Mouse (Mus musculus) midbrain, postnatal 0 days (tissue): ENCODE measurements at regions not wholly inside any gene's neighbourhood (a gene's known extent, or its start where the extent isn't known, plus 50 kb on each side); places are given as distances from the start of the nearest gene placed in this dataset.
A peak's percentile ranks its signal among the peaks of the same experiment; 100 is the strongest.

Experiments
- ATAC-seq: fragments of 200-750 bp; cut with Nextera tagmentation; 2 replicates; pipeline ENCODE4 v1.8.0; 2017; ENCODE audit warnings: moderate number of reproducible peaks, mild to moderate bottlenecking, moderate TSS enrichment, moderate library complexity; ENCODE audit not compliant: low FRiP score
- DNase-seq: peaks from one replicate; pipeline ENCODE4 v3.0.0-alpha.2; 2015; ENCODE audit warnings: low spot score
- H3K27ac ChIP-seq: fragments of 300-500 bp; sonication (generic); 2 replicates; pipeline ENCODE4 v1.5.1; 2014; ENCODE audit warnings: low read depth, mild to moderate bottlenecking, low read length, mixed read lengths
- H3K27me3 ChIP-seq: fragments of 300-500 bp; sonication (generic); 2 replicates; pipeline ENCODE4 v1.6.1; 2014; ENCODE audit warnings: low read length, control low read depth, mixed read lengths; ENCODE audit not compliant: insufficient read depth
- H3K36me3 ChIP-seq: fragments of 300-500 bp; sonication (generic); 2 replicates; pipeline ENCODE4 v1.6.1; 2014; ENCODE audit warnings: low read length, control low read depth, mixed read lengths; ENCODE audit not compliant: insufficient read depth
- H3K4me1 ChIP-seq: fragments of 300-500 bp; sonication (generic); 2 replicates; pipeline ENCODE4 v1.6.1; 2014; ENCODE audit warnings: mild to moderate bottlenecking, control low read depth, antibody characterized with exemption, low read length, mixed read lengths; ENCODE audit not compliant: insufficient read depth
- H3K4me2 ChIP-seq: fragments of 300-500 bp; sonication (generic); 2 replicates; pipeline ENCODE4 v1.6.1; 2014; ENCODE audit warnings: low read depth, mild to moderate bottlenecking, low read length, mixed read lengths; ENCODE audit not compliant: poor library complexity, severe bottlenecking
- H3K4me3 ChIP-seq: fragments of 300-500 bp; sonication (generic); 2 replicates; pipeline ENCODE4 v1.5.1; 2014; ENCODE audit warnings: low read depth, mild to moderate bottlenecking, low read length, moderate library complexity
- H3K9ac ChIP-seq: fragments of 300-500 bp; sonication (generic); replicated peaks from 2 replicates; pipeline ENCODE4 v1.6.1; 2014; ENCODE audit warnings: mild to moderate bottlenecking, low read length, moderate library complexity, mixed read lengths; ENCODE audit not compliant: poor library complexity, severe bottlenecking
- H3K9me3 ChIP-seq: fragments of 300-500 bp; sonication (generic); 2 replicates; pipeline ENCODE4 v1.6.1; 2016; ENCODE audit warnings: low read length, control low read depth
- CTCF ChIP-seq: IDR thresholded peaks from 2 replicates; pipeline ENCODE4 v1.5.1; 2016; ENCODE audit warnings: antibody characterized with exemption, mild to moderate bottlenecking
- WGBS: fragments of 180-500 bp; shearing (Covaris S2); extraction: QIAGEN DNeasy Blood & Tissue Kit; methylation state at CpG from one replicate; pipeline ENCODE4 v1.1.7; 2014; 5-methylcytosine and 5-hydroxymethylcytosine counted together

DNA sequence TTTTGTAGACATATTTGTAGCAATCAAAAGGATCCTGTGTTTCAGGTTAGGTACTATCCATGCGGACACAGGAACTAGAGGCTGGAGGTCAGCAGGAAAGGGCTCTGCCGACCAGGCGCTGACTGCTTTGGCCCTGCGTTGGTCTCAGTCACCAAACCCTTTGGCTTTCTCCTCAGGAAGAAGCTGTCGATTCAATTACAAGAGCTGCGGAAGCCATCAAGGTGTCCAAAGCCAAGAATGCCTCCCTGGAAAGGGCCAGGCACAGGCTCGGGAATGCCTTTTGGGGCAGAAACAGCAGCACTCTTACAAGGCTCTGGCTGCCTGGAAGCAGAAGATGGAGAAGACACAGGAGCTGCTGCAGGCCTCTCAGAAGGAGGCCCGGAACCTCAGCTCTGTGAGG is 205.2 kb upstream of the Ift57 start:
- no peaks in the 10 kb centered on the region for H3K27me3 ChIP-seq
- H3K4me2 ChIP-seq = no peak overlapping the region
- no peak overlapping the region for H3K27ac ChIP-seq
- 94% methylated on average over 8 of the region's 8 CpGs for WGBS
- no peaks in the 10 kb centered on the region; the same call in 1 of the 2 replicates for H3K9me3 ChIP-seq
- H3K36me3 ChIP-seq = no peaks in the 10 kb centered on the region
- no peaks in the 10 kb centered on the region for H3K4me1 ChIP-seq
- no peak overlapping the region for H3K4me3 ChIP-seq
- no peak overlapping the region for H3K9ac ChIP-seq
- DNase-seq (no peak), ATAC-seq (no peak)
- no peak for TF ChIP-seq CTCF

DNA sequence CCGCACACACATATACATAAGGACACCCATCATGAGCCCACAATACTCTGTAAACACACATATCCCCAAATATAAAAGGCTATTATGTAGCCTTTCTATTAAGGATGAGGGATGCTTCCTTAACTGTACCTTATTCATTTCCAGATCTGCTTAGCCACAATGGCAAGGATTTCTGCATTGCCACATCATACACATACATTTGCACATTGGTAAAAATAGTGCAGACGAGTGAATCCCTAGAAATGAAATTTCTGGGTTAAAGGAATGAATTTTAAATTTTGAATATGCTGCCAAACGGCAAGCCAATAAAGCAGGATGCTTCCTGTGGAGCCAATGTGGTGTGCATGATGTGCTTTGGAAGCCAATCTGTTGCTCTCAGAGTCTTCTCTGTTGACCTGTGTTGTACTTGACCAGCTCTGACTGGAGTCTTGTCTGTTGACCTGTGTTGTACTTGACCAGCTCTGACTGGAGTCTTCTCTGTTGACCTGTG is 201.5 kb upstream of the Ift57 start:
- no peaks in the 10 kb centered on the region for H3K4me1 ChIP-seq
- H3K36me3 ChIP-seq = no peaks in the 10 kb centered on the region
- no peaks in the 10 kb centered on the region for H3K27me3 ChIP-seq
- no peak overlapping the region for H3K9ac ChIP-seq
- no peak overlapping the region for H3K27ac ChIP-seq
- TF ChIP-seq CTCF = no peak
- H3K4me2 ChIP-seq = no peak overlapping the region
- no peak for ATAC-seq
- H3K4me3 ChIP-seq = no peak overlapping the region
- no peaks in the 10 kb centered on the region for H3K9me3 ChIP-seq
- 89% methylated on average over 3 of the region's 3 CpGs for WGBS
- no peak for DNase-seq

DNA sequence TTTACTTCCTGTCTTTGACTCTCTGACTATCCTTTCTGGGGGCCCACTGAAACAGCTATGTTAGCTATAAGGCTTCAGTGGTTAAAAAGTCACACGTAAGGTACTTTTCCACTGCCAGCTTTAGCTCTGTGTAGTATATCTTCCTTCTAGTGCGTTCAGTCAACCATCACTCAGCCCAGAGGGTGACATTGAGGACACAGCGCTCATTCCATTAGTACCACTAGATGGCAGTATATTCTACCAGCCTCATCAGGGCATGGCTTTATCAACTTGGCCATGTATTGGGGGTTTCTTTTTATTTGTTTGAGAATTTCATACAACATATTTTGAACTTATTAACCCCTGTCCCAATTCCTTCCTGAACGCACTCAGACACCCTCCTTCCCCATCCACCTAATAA is 198.2 kb upstream of the Ift57 start:
- WGBS = 38% methylated on average over 4 of the region's 4 CpGs
- Histone ChIP-seq H3K4me3 (no peak overlapping the region), H3K27ac (no peak overlapping the region), H3K27me3 (no peaks in the 10 kb centered on the region), H3K36me3 (no peaks in the 10 kb centered on the region), H3K4me1 (no peaks in the 10 kb centered on the region), H3K4me2 (no peak overlapping the region), H3K9me3 (no peaks in the 10 kb centered on the region), H3K9ac (no peak overlapping the region)
- ATAC-seq = no peak
- TF ChIP-seq CTCF = peak; percentile 80
- DNase-seq = peak; percentile 60

DNA sequence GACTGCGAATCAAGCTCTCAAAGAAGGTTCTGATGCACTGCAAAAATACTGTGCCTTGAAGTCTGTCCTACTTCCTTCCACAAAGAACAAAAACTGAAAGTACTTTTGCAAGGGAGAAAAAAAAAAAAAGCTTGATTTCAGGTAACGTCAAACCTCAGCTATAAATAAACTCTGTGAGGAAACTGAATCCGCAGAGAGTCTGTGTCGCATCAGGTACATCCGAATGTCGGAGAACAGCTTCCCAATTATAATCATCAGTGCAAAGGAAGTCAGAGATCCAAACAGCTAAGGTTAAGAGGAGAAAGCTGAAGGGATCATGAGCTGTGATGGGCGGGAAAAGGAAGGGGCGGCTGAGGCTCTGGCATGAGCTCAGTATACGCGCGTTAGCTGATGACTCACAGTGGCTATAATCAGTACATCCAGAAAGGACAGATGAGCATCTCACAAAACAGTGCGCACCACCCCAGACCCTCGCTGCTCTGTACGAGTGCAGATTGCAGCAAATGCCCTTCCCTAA is 195.1 kb upstream of the Ift57 start:
- DNase-seq (peak; percentile 5), ATAC-seq (no peak; the same call in 1 of the 2 replicates)
- H3K27me3 ChIP-seq = no peaks in the 10 kb centered on the region
- H3K4me3 ChIP-seq = no peak overlapping the region
- H3K36me3 ChIP-seq = no peaks in the 10 kb centered on the region
- H3K4me2 ChIP-seq = no peak overlapping the region
- H3K9ac ChIP-seq = no peak overlapping the region
- H3K4me1 ChIP-seq = no peaks in the 10 kb centered on the region
- WGBS = 71% methylated on average over 14 of the region's 14 CpGs
- no peaks in the 10 kb centered on the region for H3K9me3 ChIP-seq
- no peak overlapping the region for H3K27ac ChIP-seq
- no peak for TF ChIP-seq CTCF

DNA sequence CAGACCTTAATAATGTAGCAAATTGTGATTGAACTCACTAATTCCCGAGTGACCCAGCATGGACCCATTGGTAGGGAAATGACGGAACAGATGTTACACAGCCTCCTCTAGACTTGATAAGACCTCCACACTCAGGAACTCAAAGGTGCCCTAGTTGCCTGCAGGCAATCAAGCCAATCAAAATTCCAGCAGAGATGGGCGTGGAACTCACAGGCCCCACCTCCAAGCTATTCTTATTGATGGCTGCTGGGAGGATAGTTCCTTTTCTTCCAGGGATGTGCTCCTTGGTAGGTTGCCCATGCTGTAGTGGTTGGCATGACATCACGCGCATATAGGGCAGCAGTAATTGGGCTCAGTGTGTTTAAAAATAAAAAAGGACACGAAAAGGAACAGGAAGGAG is 194.4 kb upstream of the Ift57 start:
- Histone ChIP-seq H3K9me3 (no peaks in the 10 kb centered on the region), H3K9ac (no peak overlapping the region), H3K27ac (no peak overlapping the region), H3K36me3 (no peaks in the 10 kb centered on the region), H3K4me3 (no peak overlapping the region), H3K4me2 (no peak overlapping the region), H3K4me1 (no peaks in the 10 kb centered on the region), H3K27me3 (no peaks in the 10 kb centered on the region)
- 93% methylated on average over 6 of the region's 6 CpGs for WGBS
- no peak for DNase-seq
- no peak for TF ChIP-seq CTCF
- no peak for ATAC-seq

DNA sequence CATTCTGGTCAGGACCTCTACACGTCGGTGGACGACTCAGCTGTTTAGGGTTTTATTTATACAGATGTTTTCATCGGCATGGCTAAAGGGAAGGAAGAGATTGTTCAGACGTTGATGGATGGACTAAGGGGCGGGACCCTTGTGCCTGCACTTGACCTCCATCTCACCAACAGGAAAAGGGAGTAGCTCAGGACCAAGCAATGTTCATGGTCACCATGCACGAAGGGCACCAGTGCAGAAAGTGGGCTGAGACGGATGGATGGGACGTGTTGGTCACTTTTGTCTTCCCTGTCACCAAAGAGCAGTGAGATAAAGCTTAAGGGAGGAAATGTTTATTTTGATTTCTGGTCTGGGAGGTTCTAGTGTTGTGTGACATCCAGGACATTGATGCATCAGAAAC is 193.8 kb upstream of the Ift57 start:
- Histone ChIP-seq H3K4me3 (no peak overlapping the region), H3K36me3 (no peaks in the 10 kb centered on the region), H3K4me1 (no peaks in the 10 kb centered on the region), H3K4me2 (no peak overlapping the region), H3K9me3 (no peaks in the 10 kb centered on the region), H3K27ac (no peak overlapping the region), H3K9ac (no peak overlapping the region), H3K27me3 (no peaks in the 10 kb centered on the region)
- WGBS = 86% methylated on average over 9 of the region's 9 CpGs
- ATAC-seq = no peak
- DNase-seq = no peak
- TF ChIP-seq CTCF = no peak
